13 mouse cellular contexts compared by ENCODE assay signal in genomic region chr11:30164515-30165214, GRCm38 (mm10).
DNase-seq lines count a peak whose midpoint lies in the region; ATAC-seq and TF ChIP-seq lines count a peak whose summit lies in the region.
"Had no signal": no experiment of that assay in that cellular context is flagged by ENCODE, and none has a peak within 500 bp of the region (broad histone marks: within the 10 kb centered on the region; RNA-seq: fewer than 3 reads in every experiment).

No protein-coding gene starts in this region.

- no peak for TF ChIP-seq CTCF in small intestine, adult 2 months (IDR thresholded peaks at IDR 0.05; ENCODE audit: extremely low read depth, insufficient read length, insufficient replicate concordance, low read depth, low read length)

- H3K27ac ChIP-seq in heart, embryonic 12.5 days (ENCODE audit: poor library complexity, severe bottlenecking) = peak overlapping the region; percentile 47; the same call in 1 of the 2 replicates
- 0 out of 2 replicates have a peak overlapping the region, but pooled peaks have one; percentile 37 for H3K27ac ChIP-seq in neural tube, embryonic 15.5 days (replicated peaks)
- H3K27ac ChIP-seq in kidney, embryonic 14.5 days (ENCODE audit: low read depth, low read length) = 0 out of 2 replicates have a peak overlapping the region, but pooled peaks have one; percentile 7
- H3K27ac ChIP-seq in small intestine, adult 2 months (ENCODE audit: insufficient read depth, low read depth, low read length) = peak overlapping the region; percentile 46
- H3K27ac ChIP-seq: layer of hippocampus, adult 2 months; limb, embryonic 10.5 days had no signal

- peaks cover 6% of the 10 kb centered on the region; the same call in 1 of the 2 replicates for H3K36me3 ChIP-seq in heart, embryonic 12.5 days
- H3K36me3 ChIP-seq in neural tube, embryonic 15.5 days = 0 out of 2 replicates have a peak, but pooled peaks cover 3% of the 10 kb centered on the region
- H3K36me3 ChIP-seq in kidney, embryonic 14.5 days (ENCODE audit: control insufficient read depth, insufficient read depth, low read length) = no peaks in the 10 kb centered on the region; the same call in 1 of the 2 replicates
- H3K36me3 ChIP-seq in small intestine, adult 2 months (ENCODE audit: control insufficient read depth, insufficient read depth, low read length) = 0 out of 2 replicates have a peak, but pooled peaks cover 5% of the 10 kb centered on the region

- H3K27me3 ChIP-seq in heart, embryonic 12.5 days (replicated peaks) = no peaks in the 10 kb centered on the region
- no peaks in the 10 kb centered on the region for H3K27me3 ChIP-seq in neural tube, embryonic 15.5 days (replicated peaks)
- H3K27me3 ChIP-seq in kidney, embryonic 14.5 days (ENCODE audit: control insufficient read depth, insufficient read depth, low read length) = no peaks in the 10 kb centered on the region
- no peaks in the 10 kb centered on the region for H3K27me3 ChIP-seq in small intestine, adult 2 months (ENCODE audit: control insufficient read depth, insufficient read depth, low read length)

- no peak for DNase-seq in heart, postnatal 14 days
- DNase-seq in neural tube, embryonic 10.5 days (ENCODE audit: extremely low spot score, low spot score) = no peak
- DNase-seq in frontal cortex, postnatal 36 days (ENCODE audit: low spot score in 2 of 2) = no peak
- no peak for DNase-seq in cerebellum, adult 11-12 months
- DNase-seq: lung, postnatal 4 days; retina, postnatal 1 day had no signal

- TF ChIP-seq POLR2A in small intestine, adult 2 months (IDR thresholded peaks at IDR 0.05; ENCODE audit: low read depth, low read length) = no peak

- no peak overlapping the region for H3K4me3 ChIP-seq in heart, embryonic 12.5 days
- no peak overlapping the region for H3K4me3 ChIP-seq in neural tube, embryonic 15.5 days (replicated peaks)
- H3K4me3 ChIP-seq in kidney, embryonic 14.5 days (ENCODE audit: low read length) = no peak overlapping the region
- H3K4me3 ChIP-seq in small intestine, adult 2 months (ENCODE audit: low read depth, low read length) = no peak overlapping the region
- H3K4me3 ChIP-seq: layer of hippocampus, adult 2 months; limb, embryonic 10.5 days; myocyte had no signal

- no peak overlapping the region for H3K4me2 ChIP-seq in heart, embryonic 12.5 days
- H3K4me2 ChIP-seq in neural tube, embryonic 15.5 days = no peak overlapping the region
- H3K4me2 ChIP-seq in kidney, embryonic 14.5 days (replicated peaks; ENCODE audit: low read depth, low read length) = no peak overlapping the region

- H3K4me1 ChIP-seq in heart, embryonic 12.5 days (replicated peaks) = peaks cover 88% of the 10 kb centered on the region
- peaks cover 35% of the 10 kb centered on the region for H3K4me1 ChIP-seq in neural tube, embryonic 15.5 days
- peaks cover 23% of the 10 kb centered on the region for H3K4me1 ChIP-seq in kidney, embryonic 14.5 days (ENCODE audit: control insufficient read depth, insufficient read depth, low read length)
- peaks cover 38% of the 10 kb centered on the region for H3K4me1 ChIP-seq in small intestine, adult 2 months (ENCODE audit: control insufficient read depth, insufficient read depth, insufficient read length, low read length)
- H3K4me1 ChIP-seq: limb, embryonic 10.5 days had no signal

- ATAC-seq in heart, embryonic 12.5 days (ENCODE audit: insufficient number of reproducible peaks, low FRiP score) = no peak
- no peak for ATAC-seq in neural tube, embryonic 15.5 days (ENCODE audit: low FRiP score)
- no peak for ATAC-seq in kidney, embryonic 14.5 days (ENCODE audit: low FRiP score, low TSS enrichment)

- H3K9ac ChIP-seq in heart, embryonic 12.5 days = no peak overlapping the region
- no peak overlapping the region for H3K9ac ChIP-seq in neural tube, embryonic 15.5 days (replicated peaks)
- H3K9ac ChIP-seq in kidney, embryonic 14.5 days (ENCODE audit: low read depth, low read length) = no peak overlapping the region

- no peaks in the 10 kb centered on the region for H3K9me3 ChIP-seq in heart, embryonic 12.5 days (replicated peaks)
- H3K9me3 ChIP-seq in neural tube, embryonic 15.5 days (replicated peaks) = no peaks in the 10 kb centered on the region
- no peaks in the 10 kb centered on the region for H3K9me3 ChIP-seq in kidney, embryonic 14.5 days (ENCODE audit: control insufficient read depth, low read length)
- H3K9me3 ChIP-seq: limb, embryonic 10.5 days had no signal

- 46% methylated on average over 5 of the region's 5 CpGs for WGBS in heart, embryonic 12.5 days
- WGBS in neural tube, embryonic 15.5 days = 52% methylated on average over 5 of the region's 5 CpGs
- 52% methylated on average over 5 of the region's 5 CpGs for WGBS in kidney, embryonic 14.5 days
- WGBS in small intestine, adult 2 months = 24% methylated on average over 5 of the region's 5 CpGs

- intact Hi-C loops in heart, postnatal 14 days (cut with DNase I) = no loop called here
